Comparison of ENCODE assay signal across 8 mouse cellular contexts in genomic region chr11:74870991-74871622, GRCm38 (mm10). TPM values are rescaled to one million over a fixed set of nuclear protein-coding genes. Genes with fewer than 3 reads are reported as not detected.
DNase-seq lines count a peak whose midpoint lies in the region; ATAC-seq and TF ChIP-seq lines count a peak whose summit lies in the region.

No protein-coding gene starts in this region.

- H3K9me3 ChIP-seq in heart, embryonic 13.5 days, result no peaks in the 10 kb centered on the region
- no peaks in the 10 kb centered on the region for H3K9me3 ChIP-seq in hindbrain, embryonic 10.5 days
- H3K9me3 ChIP-seq in lung, embryonic 14.5 days (ENCODE audit: low read depth, low read length), result no peaks in the 10 kb centered on the region
- H3K9me3 ChIP-seq in liver, embryonic 11.5 days (ENCODE audit: control insufficient read depth, low read length), result no peaks in the 10 kb centered on the region

- no peaks in the 10 kb centered on the region for H3K27me3 ChIP-seq in heart, embryonic 13.5 days (replicated peaks)
- no peaks in the 10 kb centered on the region for H3K27me3 ChIP-seq in hindbrain, embryonic 10.5 days (ENCODE audit: insufficient read depth, poor library complexity, severe bottlenecking)
- no peaks in the 10 kb centered on the region for H3K27me3 ChIP-seq in lung, embryonic 14.5 days (ENCODE audit: insufficient read depth, low read length)
- H3K27me3 ChIP-seq in liver, embryonic 11.5 days (replicated peaks; ENCODE audit: control insufficient read depth, insufficient read depth, low read length), result no peaks in the 10 kb centered on the region

- no peak overlapping the region for H3K4me3 ChIP-seq in heart, embryonic 13.5 days
- H3K4me3 ChIP-seq in hindbrain, embryonic 10.5 days, result no peak overlapping the region
- H3K4me3 ChIP-seq in lung, embryonic 14.5 days (ENCODE audit: low read depth, low read length), result no peak overlapping the region
- H3K4me3 ChIP-seq in liver, embryonic 11.5 days (ENCODE audit: low read depth, low read length), result no peak overlapping the region

- peak overlapping the region; percentile 52; the same call in 1 of the 2 replicates for H3K9ac ChIP-seq in heart, embryonic 13.5 days
- H3K9ac ChIP-seq in lung, embryonic 14.5 days, result peak overlapping the region; percentile 9; the same call in 1 of the 2 replicates
- H3K9ac ChIP-seq in liver, embryonic 11.5 days (ENCODE audit: low read depth, low read length), result no peak overlapping the region

- ATAC-seq in heart, embryonic 13.5 days (ENCODE audit: extremely low read depth, insufficient number of reproducible peaks, low FRiP score, low TSS enrichment), result no peak
- no peak for ATAC-seq in lung, embryonic 14.5 days (ENCODE audit: insufficient read depth)
- ATAC-seq in liver, embryonic 11.5 days (replicated peaks; ENCODE audit: low FRiP score), result no peak

- H3K4me2 ChIP-seq in heart, embryonic 13.5 days, result peak overlapping the region; percentile 17; the same call in 1 of the 2 replicates
- H3K4me2 ChIP-seq in lung, embryonic 14.5 days, result no peak overlapping the region
- H3K4me2 ChIP-seq in liver, embryonic 11.5 days, result no peak overlapping the region

- H3K4me1 ChIP-seq in heart, embryonic 13.5 days, result peaks cover 36% of the 10 kb centered on the region
- peaks cover 29% of the 10 kb centered on the region for H3K4me1 ChIP-seq in hindbrain, embryonic 10.5 days (replicated peaks)
- peaks cover 4% of the 10 kb centered on the region; the same call in 1 of the 2 replicates for H3K4me1 ChIP-seq in lung, embryonic 14.5 days (ENCODE audit: insufficient read depth)
- H3K4me1 ChIP-seq in liver, embryonic 11.5 days (replicated peaks; ENCODE audit: control insufficient read depth, insufficient read depth, low read length), result no peaks in the 10 kb centered on the region

- no peak for DNase-seq in heart, adult 9 months (ENCODE audit: low spot score in 2 of 2)
- DNase-seq in NIH3T3 (ENCODE audit: low read depth), result peak; percentile 65
- no peak for DNase-seq in hindbrain, embryonic 10.5 days (ENCODE audit: low spot score)
- peak; percentile 32 for DNase-seq in lung, embryonic 14.5 days
- peak; percentile 43 for DNase-seq in urinary bladder, adult 2 months (ENCODE audit: low spot score)
- no peak for DNase-seq in B cell, adult 2 months
- DNase-seq in liver, embryonic 11.5 days (ENCODE audit: low spot score), result no peak

- WGBS in heart, embryonic 13.5 days, result 35% methylated on average over 12 of the region's 12 CpGs
- 39% methylated on average over 12 of the region's 12 CpGs for WGBS in hindbrain, embryonic 10.5 days
- 38% methylated on average over 12 of the region's 12 CpGs for WGBS in lung, embryonic 14.5 days
- 56% methylated on average over 12 of the region's 12 CpGs for WGBS in liver, embryonic 11.5 days

- peaks cover 10% of the 10 kb centered on the region for H3K36me3 ChIP-seq in heart, embryonic 13.5 days
- peaks cover 27% of the 10 kb centered on the region for H3K36me3 ChIP-seq in hindbrain, embryonic 10.5 days
- H3K36me3 ChIP-seq in lung, embryonic 14.5 days (ENCODE audit: insufficient read depth), result no peaks in the 10 kb centered on the region
- peaks cover 5% of the 10 kb centered on the region; the same call in 1 of the 2 replicates for H3K36me3 ChIP-seq in liver, embryonic 11.5 days (ENCODE audit: control insufficient read depth, insufficient read depth, low read length)

- TF ChIP-seq CTCF in lung, embryonic 14.5 days (IDR thresholded peaks at IDR 0.05; ENCODE audit: low read depth), result no peak

- peak overlapping the region; percentile 58; the same call in 1 of the 2 replicates for H3K27ac ChIP-seq in heart, embryonic 13.5 days (replicated peaks)
- H3K27ac ChIP-seq in hindbrain, embryonic 10.5 days, result 0 out of 2 replicates have a peak overlapping the region, but pooled peaks have one; percentile 6
- no peak overlapping the region for H3K27ac ChIP-seq in lung, embryonic 14.5 days (ENCODE audit: low read depth)
- no peak overlapping the region for H3K27ac ChIP-seq in liver, embryonic 11.5 days (ENCODE audit: low read depth, low read length)

RNA-seq across cellular contexts. Expression of gene Sgsm2, which starts 25.8 kb away (rescaled TPM):
- 4.2 and 4.9 TPM in 2 replicates for polyA plus RNA-seq in heart, embryonic 13.5 days (2015; fragmentation: Nextera tagmentation; extraction: Ambion mirVana)
- 7.8 and 10.7 TPM in 2 replicates for polyA plus RNA-seq in hindbrain, embryonic 10.5 days (2016; fragmentation: Nextera tagmentation; extraction: Ambion mirVana)
- polyA plus RNA-seq in lung, embryonic 14.5 days (2014; fragmentation: Nextera tagmentation; extraction: Ambion mirVana), result 4.8 and 5.4 TPM in 2 replicates
- 17.9 and 19.8 TPM in 2 replicates for polyA plus RNA-seq in urinary bladder, adult 2 months (2012; rRNA removed)
- polyA plus RNA-seq in liver, embryonic 11.5 days (2014; fragmentation: Nextera tagmentation; extraction: Ambion mirVana), result 4.2 TPM in 2 replicates

RNA-seq across cellular contexts. Expression of gene Tsr1, which starts 26.8 kb away (rescaled TPM):
- polyA plus RNA-seq in heart, embryonic 13.5 days (2015; fragmentation: Nextera tagmentation; extraction: Ambion mirVana), result 26.5 and 27.4 TPM in 2 replicates
- polyA plus RNA-seq in hindbrain, embryonic 10.5 days (2016; fragmentation: Nextera tagmentation; extraction: Ambion mirVana), result 35.9 and 47.5 TPM in 2 replicates
- 55.1 and 57.5 TPM in 2 replicates for polyA plus RNA-seq in lung, embryonic 14.5 days (2014; fragmentation: Nextera tagmentation; extraction: Ambion mirVana)
- 21.0 and 24.0 TPM in 2 replicates for polyA plus RNA-seq in urinary bladder, adult 2 months (2012; rRNA removed)
- polyA plus RNA-seq in liver, embryonic 11.5 days (2014; fragmentation: Nextera tagmentation; extraction: Ambion mirVana), result 72.4 and 81.3 TPM in 2 replicates

RNA-seq across cellular contexts. Expression of gene Mnt, which starts 40.4 kb away (rescaled TPM):
- 3.3 and 3.5 TPM in 2 replicates for polyA plus RNA-seq in heart, embryonic 13.5 days (2015; fragmentation: Nextera tagmentation; extraction: Ambion mirVana)
- 5.4 and 7.4 TPM in 2 replicates for polyA plus RNA-seq in hindbrain, embryonic 10.5 days (2016; fragmentation: Nextera tagmentation; extraction: Ambion mirVana)
- polyA plus RNA-seq in lung, embryonic 14.5 days (2014; fragmentation: Nextera tagmentation; extraction: Ambion mirVana), result 4.3 and 4.4 TPM in 2 replicates
- 7.9 and 14.8 TPM in 2 replicates for polyA plus RNA-seq in urinary bladder, adult 2 months (2012; rRNA removed)
- 3.5 and 3.9 TPM in 2 replicates for polyA plus RNA-seq in liver, embryonic 11.5 days (2014; fragmentation: Nextera tagmentation; extraction: Ambion mirVana)

RNA-seq across cellular contexts. Expression of gene Smg6, which starts 54.5 kb away (rescaled TPM):
- polyA plus RNA-seq in heart, embryonic 13.5 days (2015; fragmentation: Nextera tagmentation; extraction: Ambion mirVana), result 11.0 and 11.3 TPM in 2 replicates
- 18.7 and 19.2 TPM in 2 replicates for polyA plus RNA-seq in hindbrain, embryonic 10.5 days (2016; fragmentation: Nextera tagmentation; extraction: Ambion mirVana)
- polyA plus RNA-seq in lung, embryonic 14.5 days (2014; fragmentation: Nextera tagmentation; extraction: Ambion mirVana), result 16.4 TPM in 2 replicates
- 29.4 and 33.8 TPM in 2 replicates for polyA plus RNA-seq in urinary bladder, adult 2 months (2012; rRNA removed)
- 10.7 and 12.4 TPM in 2 replicates for polyA plus RNA-seq in liver, embryonic 11.5 days (2014; fragmentation: Nextera tagmentation; extraction: Ambion mirVana)

RNA-seq across cellular contexts. Expression of gene Srr, which starts 54.6 kb away (rescaled TPM):
- polyA plus RNA-seq in heart, embryonic 13.5 days (2015; fragmentation: Nextera tagmentation; extraction: Ambion mirVana), result 16.6 and 17.4 TPM in 2 replicates
- 17.6 and 24.4 TPM in 2 replicates for polyA plus RNA-seq in hindbrain, embryonic 10.5 days (2016; fragmentation: Nextera tagmentation; extraction: Ambion mirVana)
- polyA plus RNA-seq in lung, embryonic 14.5 days (2014; fragmentation: Nextera tagmentation; extraction: Ambion mirVana), result 22.6 and 23.6 TPM in 2 replicates
- 16.5 and 23.3 TPM in 2 replicates for polyA plus RNA-seq in urinary bladder, adult 2 months (2012; rRNA removed)
- polyA plus RNA-seq in liver, embryonic 11.5 days (2014; fragmentation: Nextera tagmentation; extraction: Ambion mirVana), result 10.0 and 10.1 TPM in 2 replicates

Comparison
In these comparisons a context has a peak if more than half of its experiments do, and no peak if none do; other contexts are left out.
1. H3K27ac ChIP-seq: peak in heart, embryonic 13.5 days (single experiment) and hindbrain, embryonic 10.5 days (single experiment); none in lung, embryonic 14.5 days (single experiment) and liver, embryonic 11.5 days (single experiment).
2. DNase-seq: peak in NIH3T3 (single experiment), lung, embryonic 14.5 days (single experiment) and urinary bladder, adult 2 months (single experiment); none in heart, adult 9 months (0 of 2), hindbrain, embryonic 10.5 days (single experiment), B cell, adult 2 months (0 of 2) and liver, embryonic 11.5 days (single experiment).